Mouse (Mus musculus) mouse embryonic stem cell (cell line): ENCODE results near the gene Olfr699.
"Not testable (repeated sequence)": the region's sequence is repeated elsewhere in the genome, so short reads cannot be mapped to it uniquely, and the experiment has no call there.

Experiments used
- in situ Hi-C, 2 experiments: fragments of 300-500 bp; cut with MboI; formaldehyde crosslinking; loops; 1 replicate in 1 of 2; 3 replicates in 1 of 2; pipeline ENCODE4 v1.14.3; 2019 to 2020; ENCODE audit warnings: low sequenced_read_pairs in 2 of 2, low pct_unique_long_range_greater_than_20kb in 1 of 2, mixed read lengths in 1 of 2; ENCODE audit not compliant: unreplicated experiment in 1 of 2

Gene Olfr699

DNA sequence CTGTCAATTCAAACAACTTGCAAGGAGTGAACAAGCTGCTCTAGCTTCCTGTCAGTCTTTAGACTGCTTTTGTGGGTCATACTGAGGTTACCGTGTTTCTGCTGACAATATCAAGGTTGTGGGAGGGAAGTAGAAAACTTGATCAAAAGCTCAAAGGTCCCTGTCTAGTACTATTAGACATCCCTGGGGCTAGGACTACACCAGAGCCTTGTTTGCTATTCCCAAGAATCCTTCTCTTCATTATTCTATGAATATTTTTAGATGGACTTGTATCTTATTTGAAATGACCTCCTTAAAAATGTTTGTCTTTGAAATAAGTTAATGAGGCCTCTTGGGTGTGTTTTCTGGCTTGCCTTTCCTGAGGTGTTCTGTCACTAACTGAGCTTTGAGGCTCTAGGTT, at the start of gene Olfr699:
Gene Olfr699, minus strand, starts transcription at position 101 of the 400 bp plus-strand sequence.
- in situ Hi-C loops: no loop called here

DNA sequence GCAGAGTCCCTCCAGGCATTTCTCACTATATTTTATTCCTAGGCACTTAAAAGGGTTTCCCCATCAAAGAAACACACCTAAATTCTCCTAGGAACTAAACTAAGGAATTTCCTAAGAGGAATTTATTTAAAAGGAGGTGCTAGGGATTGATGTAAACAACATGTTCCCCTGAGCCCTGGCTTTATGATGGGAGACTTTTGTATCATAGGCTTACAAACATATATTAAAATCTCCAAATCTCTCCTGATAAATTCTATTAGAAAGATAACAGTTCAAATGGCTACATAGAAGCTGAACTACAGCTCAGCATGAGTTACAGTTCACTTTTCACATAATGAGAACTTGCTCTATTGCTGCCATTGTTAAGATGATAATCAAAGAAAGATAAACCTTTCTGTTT, 40.8 kb upstream of the Olfr699 start, which contains the start of gene Olfr702:
Gene Olfr702, minus strand, starts transcription at position 101 of the 400 bp plus-strand sequence.
- in situ Hi-C loops: no loop called here

DNA sequence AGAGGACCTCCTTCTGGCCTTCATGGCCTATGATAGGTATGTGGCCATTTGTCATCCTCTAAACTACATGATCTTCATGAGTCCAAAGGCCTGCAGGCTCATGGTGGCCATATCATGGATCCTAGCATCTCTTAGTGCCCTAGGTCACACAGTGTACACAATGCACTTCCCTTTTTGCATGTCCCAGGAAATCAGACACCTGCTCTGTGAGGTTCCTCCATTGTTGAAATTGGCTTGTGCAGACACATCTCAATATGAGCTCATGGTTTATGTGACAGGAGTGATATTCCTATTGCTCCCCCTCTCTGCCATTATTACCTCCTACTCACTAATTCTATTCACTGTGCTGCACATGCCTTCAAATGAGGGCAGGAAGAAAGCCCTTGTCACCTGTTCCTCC, 25.4 kb upstream of the Olfr699 start:
- in situ Hi-C loops: no loop called here

DNA sequence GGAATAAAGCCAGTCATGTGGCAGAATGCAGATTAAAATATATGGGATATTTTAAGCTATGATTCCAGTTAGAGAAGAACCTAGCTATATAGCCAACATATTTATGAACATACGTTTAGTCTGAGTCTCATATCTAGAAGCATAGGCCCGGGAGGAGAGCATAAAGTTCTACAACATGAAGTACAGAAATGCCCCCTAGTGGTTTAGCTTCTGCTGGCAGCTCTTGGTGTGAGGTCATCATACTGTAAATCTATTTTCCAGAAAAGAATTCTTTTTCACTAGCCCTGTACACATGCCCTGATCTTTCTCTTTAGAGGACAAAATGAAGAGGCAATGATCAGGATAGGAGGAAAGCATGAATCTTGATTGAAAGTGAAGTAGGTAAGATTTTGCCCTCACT, 22.8 kb upstream of the Olfr699 start:
- in situ Hi-C loops: no loop called here

DNA sequence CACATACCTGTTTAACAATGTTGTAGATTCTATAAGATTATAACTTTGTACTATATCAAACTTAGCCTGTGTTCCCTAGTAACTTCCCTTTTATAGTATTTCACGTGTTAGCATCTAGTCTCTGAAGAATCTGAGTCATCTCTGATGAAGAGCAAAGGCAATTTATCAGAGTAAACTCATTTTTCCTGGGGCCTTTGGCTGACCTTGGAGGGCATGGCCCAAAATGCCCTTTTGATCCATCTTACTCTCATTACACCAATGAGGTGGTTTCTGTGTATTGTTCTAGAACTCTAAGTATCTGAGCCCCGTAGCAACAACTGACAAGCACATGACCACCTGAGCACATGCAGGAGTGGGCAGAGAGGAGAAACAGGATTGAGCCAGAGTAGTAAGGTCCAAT, 20.8 kb upstream of the Olfr699 start, which contains the start of gene Olfr701:
Gene Olfr701, plus strand, starts transcription at position 301 of the 400 bp plus-strand sequence.
- in situ Hi-C loops: no loop called here

DNA sequence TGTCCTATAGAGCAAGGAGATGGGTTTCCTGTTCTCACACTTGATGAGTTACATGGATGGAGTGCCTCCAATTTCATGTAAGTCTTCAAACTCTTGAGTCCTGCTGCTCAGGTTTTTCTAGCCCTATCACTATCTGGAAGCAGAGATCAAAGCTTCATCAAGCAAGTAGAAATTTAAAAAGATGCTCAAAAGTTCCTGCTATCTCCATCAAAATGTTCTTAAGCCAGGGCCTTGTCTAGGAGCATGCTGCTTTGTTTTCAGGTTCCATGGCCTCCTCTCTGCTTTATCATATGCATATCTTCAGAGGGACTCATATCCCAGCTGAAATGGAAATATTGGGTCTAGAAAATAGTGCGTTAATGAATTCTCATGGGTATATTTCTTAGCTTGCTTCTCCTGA, 15.7 kb upstream of the Olfr699 start, which contains the start of gene Olfr700:
Gene Olfr700, minus strand, starts transcription at position 101 of the 400 bp plus-strand sequence.
- in situ Hi-C loops: no loop called here

DNA sequence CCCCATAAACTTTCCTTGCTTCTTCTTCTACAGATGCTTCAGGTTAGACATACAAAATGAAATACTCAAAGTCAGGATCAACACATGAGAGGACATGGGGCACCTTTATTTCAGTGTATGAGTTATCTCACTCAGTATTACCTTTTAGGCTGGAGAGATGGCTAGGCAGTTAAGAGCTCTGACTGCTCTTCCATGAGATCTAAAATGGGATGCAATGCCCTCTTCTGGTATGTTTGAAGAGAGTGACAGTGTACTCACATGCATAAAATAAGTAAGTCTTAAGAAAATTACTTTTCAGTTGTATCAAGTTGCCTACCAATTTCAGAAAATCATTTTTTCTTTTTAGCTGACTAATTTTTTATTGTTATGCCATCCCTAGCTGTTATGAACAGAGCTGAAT, 4.7 kb downstream of the Olfr699 start:
- in situ Hi-C loops: no loop called here

DNA sequence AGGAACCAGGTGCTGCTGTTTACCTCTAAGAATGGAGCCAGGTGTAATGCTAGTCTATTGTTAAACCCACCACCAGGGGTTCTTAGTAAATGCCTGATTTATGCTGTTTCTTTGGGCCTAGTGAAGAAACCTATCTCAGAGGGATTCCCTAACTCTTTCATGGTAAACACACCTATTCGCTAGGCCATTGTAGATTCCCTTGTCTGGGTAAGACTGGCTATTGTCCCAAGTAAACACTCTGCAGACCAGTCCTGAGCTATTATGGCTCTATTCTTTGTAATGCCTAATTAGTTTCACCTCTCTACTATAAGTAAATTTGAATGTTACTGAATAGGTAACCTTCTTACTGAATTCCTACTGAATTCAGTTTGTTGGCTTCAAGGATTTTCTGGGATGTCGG, 32.0 kb downstream of the Olfr699 start:
- in situ Hi-C loops: not testable (repeated sequence)

DNA sequence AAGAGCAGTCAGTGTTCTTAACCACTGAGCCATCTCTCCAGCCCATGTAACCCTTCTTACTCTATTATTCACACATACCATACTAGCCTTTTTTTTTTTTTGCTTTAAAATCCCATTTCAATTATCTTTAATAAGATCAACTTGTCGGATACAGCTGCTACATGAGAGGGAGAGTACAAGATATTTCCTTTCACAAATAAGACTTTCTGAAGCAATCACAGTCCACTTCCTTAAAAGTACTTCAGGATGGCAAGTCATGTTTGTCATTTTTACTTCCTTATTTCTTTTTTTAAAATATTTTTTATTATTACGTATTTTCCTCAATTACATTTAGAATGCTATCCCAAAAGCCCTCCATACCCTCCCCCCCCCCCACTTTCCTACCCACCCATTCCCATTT, 34.2 kb downstream of the Olfr699 start:
- in situ Hi-C loops: no loop called here

DNA sequence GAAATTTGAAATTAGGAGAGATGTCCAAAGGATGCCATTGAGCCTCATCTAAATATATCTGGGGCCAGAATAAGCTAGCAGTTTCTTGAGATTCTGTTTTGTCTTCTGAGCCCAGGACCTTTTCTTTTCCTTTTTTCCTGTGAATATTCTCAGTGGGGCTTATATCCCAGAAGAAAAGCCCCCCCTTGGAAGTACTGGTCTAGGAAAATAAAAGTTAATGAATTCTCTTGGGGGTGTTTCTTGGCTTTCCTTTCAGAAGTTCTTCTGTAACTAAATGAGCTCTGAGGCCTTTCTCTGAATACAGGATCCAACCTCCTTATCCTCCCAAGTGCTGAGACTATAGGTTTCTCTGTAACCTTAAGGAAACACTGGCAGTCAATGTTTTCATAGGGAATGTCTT, 37.7 kb downstream of the Olfr699 start, which contains the start of gene Olfr698:
Gene Olfr698, minus strand, starts transcription at position 101 of the 400 bp plus-strand sequence.
- in situ Hi-C loops: no loop called here

DNA sequence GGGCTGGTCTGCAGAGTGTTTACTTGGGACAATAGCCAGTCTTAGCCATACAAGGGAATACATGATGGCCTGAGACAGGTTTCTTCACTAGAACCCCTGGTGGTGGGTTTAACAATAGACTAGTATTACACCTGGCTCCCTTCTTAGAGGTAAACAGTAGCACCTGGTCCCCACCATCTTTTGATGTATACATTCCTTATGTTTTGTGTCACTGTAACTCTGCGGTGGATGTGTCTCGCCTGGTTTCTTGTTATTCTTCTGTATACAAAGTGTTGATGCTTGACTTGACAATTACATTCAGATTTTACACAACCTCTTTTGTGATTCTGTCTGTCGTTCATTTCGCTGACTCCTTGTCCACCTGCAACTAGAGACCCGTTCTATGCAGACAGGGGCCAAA, 47.2 kb downstream of the Olfr699 start:
- in situ Hi-C loops: no loop called here

DNA sequence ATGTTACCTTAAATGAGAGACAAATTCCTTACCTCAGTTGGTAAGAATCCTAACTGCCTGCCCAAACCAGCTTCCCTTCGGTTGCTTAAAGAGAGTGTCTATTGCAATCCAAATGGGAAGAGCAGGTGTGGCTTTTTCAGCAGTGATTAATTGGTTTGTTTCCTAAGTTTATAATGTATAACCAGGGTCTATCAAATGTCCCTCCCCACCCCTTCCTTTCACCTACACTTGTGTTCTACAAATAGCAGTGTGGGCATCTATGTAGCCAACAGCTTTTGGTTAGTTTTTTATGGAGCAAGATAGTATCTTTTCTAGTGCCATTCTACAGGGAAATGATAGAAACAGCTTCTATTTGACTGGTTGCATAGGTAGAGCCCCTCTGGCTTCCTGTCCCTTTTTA, 50.7 kb downstream of the Olfr699 start, which contains the start of gene Olfr697:
Gene Olfr697, minus strand, starts transcription at position 101 of the 400 bp plus-strand sequence.
- in situ Hi-C loops: no loop called here
